In the genomic region with DNA sequence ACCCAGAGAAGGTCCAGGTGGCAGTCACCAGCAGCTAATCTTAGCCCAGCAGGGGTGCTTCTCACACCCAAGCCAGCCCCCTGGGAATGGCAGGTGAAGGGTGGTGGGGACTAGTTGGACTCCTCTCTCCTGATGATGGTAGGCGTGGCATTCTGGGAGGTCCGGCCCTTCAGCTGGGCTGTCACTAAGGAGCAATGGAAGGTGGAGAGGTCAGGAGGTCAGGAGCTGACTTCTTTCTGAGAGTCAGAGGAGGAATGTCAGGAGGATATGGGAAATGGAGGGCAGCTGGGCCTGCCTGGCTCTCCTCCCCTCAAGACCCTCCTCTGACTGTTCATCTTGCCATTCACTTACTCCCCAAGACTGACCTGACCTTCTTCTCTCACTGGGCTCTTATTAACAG, we compare ENCODE assay signal across 29 mouse cellular contexts. TPM values are rescaled to one million over a fixed set of nuclear protein-coding genes. Genes with fewer than 3 reads are reported as not detected.
"Had no signal": no experiment of that assay in that cellular context is flagged by ENCODE, and none has a peak within 500 bp of the region (broad histone marks: within the 10 kb centered on the region; RNA-seq: fewer than 3 reads in every experiment).

No protein-coding gene starts in this region.

- H3K4me3 ChIP-seq: lung, embryonic 15.5 days; megakaryocyte, embryonic 14.5 days; midbrain, embryonic 10.5 days; midbrain, embryonic 12.5 days; myocyte; neural tube, embryonic 13.5 days; neural tube, embryonic 15.5 days had no signal

- H3K4me1 ChIP-seq: neural tube, embryonic 15.5 days had no signal

- DNase-seq: lung, adult 2 months; lung, postnatal 14 days; lung, postnatal 36 days; midbrain, embryonic 14.5 days; retina, postnatal 1 day; right cerebral cortex, adult 18-20 months; right cerebral cortex, postnatal 25 days; right cerebral cortex, postnatal 4 days; spleen, adult 18-20 months; thymus, postnatal 14 days; thymus, postnatal 4 days had no signal

- H3K9ac ChIP-seq: liver, embryonic 14.5 days; lung, embryonic 15.5 days; midbrain, embryonic 12.5 days; neural tube, embryonic 13.5 days; neural tube, embryonic 15.5 days had no signal

- H3K27ac ChIP-seq: liver, embryonic 14.5 days; lung, embryonic 15.5 days; macrophage; midbrain, embryonic 10.5 days; midbrain, embryonic 12.5 days; neural tube, embryonic 13.5 days; neural tube, embryonic 15.5 days had no signal

- H3K36me3 ChIP-seq: lung, embryonic 15.5 days; midbrain, embryonic 10.5 days; midbrain, embryonic 12.5 days; neural tube, embryonic 13.5 days; neural tube, embryonic 15.5 days had no signal

- H3K4me2 ChIP-seq: lung, embryonic 15.5 days; midbrain, embryonic 12.5 days; neural tube, embryonic 13.5 days; neural tube, embryonic 15.5 days had no signal

- H3K9me3 ChIP-seq: lung, embryonic 15.5 days; megakaryocyte, embryonic 14.5 days; midbrain, embryonic 10.5 days; midbrain, embryonic 12.5 days; neural tube, embryonic 13.5 days; neural tube, embryonic 15.5 days had no signal

- ATAC-seq: lung, postnatal 0 days; midbrain, embryonic 16.5 days had no signal

RNA-seq across cellular contexts. Expression of a gene that starts 1.5 kb away (rescaled TPM):
- total RNA-seq: megakaryocyte progenitor cell, adult 5-6 weeks had no signal
- polyA plus RNA-seq: lung, adult 2 months; lung, embryonic 15.5 days; lung, postnatal 0 days; macrophage; midbrain, embryonic 10.5 days; midbrain, embryonic 12.5 days; neural tube, embryonic 11.5 days; neural tube, embryonic 13.5 days; small intestine, adult 2 months; stomach, embryonic 14.5 days; testis, adult 2 months had no signal

RNA-seq across cellular contexts. Expression of a gene that starts 7.6 kb away (rescaled TPM):
- total RNA-seq: megakaryocyte progenitor cell, adult 5-6 weeks had no signal
- polyA plus RNA-seq: liver, embryonic 14.5 days; liver, embryonic 16.5 days; lung, adult 2 months; lung, postnatal 0 days; macrophage; midbrain, embryonic 10.5 days; midbrain, embryonic 12.5 days; midbrain, embryonic 14.5 days; midbrain, embryonic 16.5 days; myocyte; neural tube, embryonic 11.5 days; neural tube, embryonic 13.5 days; neural tube, embryonic 15.5 days; small intestine, adult 2 months; testis, adult 2 months; urinary bladder, adult 2 months had no signal

RNA-seq across cellular contexts. Expression of a gene that starts 16.5 kb away (rescaled TPM):
- total RNA-seq: megakaryocyte progenitor cell, adult 5-6 weeks had no signal
- polyA plus RNA-seq: macrophage; midbrain, embryonic 10.5 days; midbrain, embryonic 12.5 days; neural tube, embryonic 11.5 days; testis, adult 2 months; urinary bladder, adult 2 months had no signal

RNA-seq across cellular contexts. Expression of a gene that starts 53.0 kb away (rescaled TPM):
- polyA plus RNA-seq: macrophage; small intestine, adult 2 months had no signal
